Mouse (Mus musculus) olfactory bulb, adult 2 months (tissue): ENCODE data around the gene Gigyf2. TPM values are rescaled to one million over a fixed set of nuclear protein-coding genes. Genes with fewer than 3 reads are reported as not detected.

Source experiments
- H3K27ac ChIP-seq: fragments of 200-500 bp; 2 replicates; pipeline ENCODE4 v1.5.1; 2012; ENCODE audit warnings: low read depth, low read length; ENCODE audit not compliant: insufficient read depth
- H3K4me1 ChIP-seq: fragments of 200-500 bp; 2 replicates; pipeline ENCODE4 v1.6.1; 2012; ENCODE audit warnings: low read length; ENCODE audit not compliant: control insufficient read depth, insufficient read depth
- H3K4me3 ChIP-seq: fragments of 200-500 bp; 2 replicates; pipeline ENCODE4 v1.5.1; 2012; ENCODE audit warnings: mild to moderate bottlenecking, low read depth, low read length, moderate library complexity; ENCODE audit not compliant: insufficient read depth
- CTCF ChIP-seq: fragments of 200-500 bp; IDR thresholded peaks from 2 replicates; pipeline ENCODE4 v1.5.1; 2012; ENCODE audit warnings: low read depth, mild to moderate bottlenecking, low read length, moderate library complexity; ENCODE audit not compliant: insufficient read depth
- POLR2A ChIP-seq: fragments of 200-500 bp; IDR thresholded peaks from 2 replicates; pipeline ENCODE4 v1.6.1; 2012; ENCODE audit warnings: mild to moderate bottlenecking, low read depth, low read length, moderate library complexity; ENCODE audit not compliant: insufficient read depth
- WGBS: fragments of 180-500 bp; shearing (Covaris S2); methylation state at CpG from one replicate; pipeline ENCODE4 v1.1.7; 2018; 5-methylcytosine and 5-hydroxymethylcytosine counted together
- polyA plus RNA-seq: library from polyadenylated mRNA; stranded (reverse); fragments of >200 nt; gene quantifications from 2 replicates; pipeline ENCODE4 v1.2.4, GENCODE M21; 2012; ENCODE audit warnings: low replicate concordance; ENCODE audit not compliant: missing spikeins, insufficient read depth, insufficient read length

Gigyf2 gene
- polyA plus RNA-seq, 1 experiment, result 228 TPM

DNA sequence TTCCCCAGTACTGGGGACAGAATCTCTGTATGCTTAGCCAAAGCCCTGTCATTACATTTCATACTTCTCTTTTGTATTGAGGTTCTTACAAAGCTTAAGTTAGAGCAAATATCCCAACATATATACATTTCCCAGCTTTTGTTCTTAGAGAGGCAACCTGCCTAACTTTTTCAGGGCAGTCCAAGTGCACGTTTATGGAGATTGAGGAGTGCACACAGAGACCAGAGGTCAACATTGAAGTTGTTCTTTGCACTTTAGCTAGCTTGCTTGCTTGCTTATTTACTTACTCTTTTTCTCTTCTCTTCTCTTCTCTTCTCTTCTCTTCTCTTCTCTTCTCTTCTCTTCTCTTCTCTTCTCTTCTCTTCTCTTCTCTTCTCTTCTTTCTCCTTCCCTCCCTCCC lies 33.5 kb downstream of the Gigyf2 start:
- TF ChIP-seq POLR2A (no peak), CTCF (no peak)
- 81% methylated on average over 1 of the region's 1 CpGs for WGBS
- Histone ChIP-seq H3K4me3 (no peak overlapping the region), H3K4me1 (no peaks in the 10 kb centered on the region), H3K27ac (no peak overlapping the region)

DNA sequence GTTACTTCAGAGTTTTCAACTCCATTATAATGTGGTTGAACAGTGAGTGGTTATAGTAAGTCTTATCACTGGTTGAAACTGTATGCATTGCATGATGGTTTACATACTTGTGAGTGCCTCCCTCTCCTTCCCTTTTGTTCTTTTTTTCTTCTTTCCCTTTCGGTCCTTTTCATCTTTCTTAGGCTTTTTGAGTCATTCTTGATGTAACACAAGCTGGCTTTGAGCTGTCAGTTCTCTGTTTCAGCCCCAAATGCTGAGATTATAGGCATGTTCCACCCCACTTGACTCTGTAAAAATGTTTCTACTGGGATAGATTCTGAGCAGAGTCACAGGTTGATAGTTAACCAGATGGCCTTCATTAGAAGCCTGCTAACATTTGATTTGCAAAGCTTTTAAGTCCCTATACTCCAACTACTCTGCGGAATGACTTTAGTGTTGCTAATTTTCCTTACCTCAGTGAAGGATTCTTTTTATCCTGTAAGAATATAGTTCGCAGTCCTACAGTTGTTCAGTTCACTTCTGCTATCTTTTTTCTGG lies 51.3 kb downstream of the Gigyf2 start:
- TF ChIP-seq POLR2A (no peak), CTCF (no peak)
- Histone ChIP-seq H3K4me1 (no peaks in the 10 kb centered on the region), H3K27ac (no peak overlapping the region), H3K4me3 (no peak overlapping the region)
- WGBS, result 79% methylated on average over 3 of the region's 3 CpGs

DNA sequence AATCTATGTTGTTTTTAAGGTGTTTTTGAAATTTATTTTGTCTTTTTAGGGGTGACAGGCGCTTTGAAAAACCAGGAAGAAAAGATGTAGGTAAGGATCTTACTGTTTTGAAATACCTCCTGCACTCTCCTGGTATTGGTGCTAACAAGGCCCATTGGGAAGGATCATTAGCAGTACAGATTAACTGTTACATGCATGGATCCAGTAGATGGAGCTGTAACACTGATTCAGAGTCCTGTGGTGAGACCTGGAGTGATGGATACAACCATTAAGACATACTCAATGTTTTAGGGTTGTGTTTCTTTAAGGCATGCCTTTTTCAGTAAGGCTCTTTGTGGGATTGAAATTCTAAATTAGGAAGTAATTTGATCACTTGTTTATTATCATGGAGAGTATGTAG lies 53.1 kb downstream of the Gigyf2 start:
- WGBS, result 91% methylated on average over 1 of the region's 1 CpGs
- TF ChIP-seq POLR2A (no peak), CTCF (no peak)
- H3K27ac ChIP-seq, result no peak overlapping the region

GRCm38 (mm10) chr1:87381152-87381551 lies 54.4 kb downstream of the Gigyf2 start:
- Histone ChIP-seq H3K4me1 (no peaks in the 10 kb centered on the region), H3K27ac (no peak overlapping the region), H3K4me3 (no peak overlapping the region)
- no peak for TF ChIP-seq CTCF
- TF ChIP-seq POLR2A, result no peak
- WGBS, result 87% methylated on average over 3 of the region's 3 CpGs

More for the DNA sequence above, 53.1 kb downstream of the Gigyf2 start:
- Histone ChIP-seq H3K4me1 (no peaks in the 10 kb centered on the region), H3K4me3 (no peak overlapping the region)

DNA sequence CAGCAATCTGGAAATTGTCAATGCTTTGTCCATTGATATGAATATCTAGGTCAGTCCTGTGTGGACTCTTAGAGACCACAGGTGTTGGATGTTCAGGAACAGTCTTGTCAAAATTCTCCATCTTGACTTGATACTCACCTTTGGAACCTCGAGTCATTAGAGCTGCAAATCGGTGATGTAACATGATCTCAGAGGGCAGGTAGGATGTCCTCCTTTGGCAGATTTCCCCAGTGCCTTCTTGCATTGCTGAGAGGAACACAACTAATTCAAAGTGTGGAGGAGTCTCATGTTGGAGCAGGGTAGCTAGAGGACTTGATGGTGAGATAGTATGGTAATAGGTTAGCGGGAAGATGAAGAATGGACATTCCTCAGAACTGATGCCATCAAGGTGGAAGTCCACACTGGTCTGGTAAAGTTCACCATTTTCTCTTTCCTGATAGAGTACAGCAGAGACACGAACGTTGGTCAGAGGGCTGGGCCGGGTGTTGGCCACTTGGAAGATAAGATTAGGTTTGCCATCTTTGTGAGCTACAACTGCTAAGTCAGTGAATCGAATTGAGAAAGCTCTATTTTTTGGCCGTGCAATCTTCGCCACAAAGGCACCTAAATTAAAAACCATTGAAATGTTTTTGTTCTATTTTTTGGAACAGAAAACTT lies 59.8 kb downstream of the Gigyf2 start:
- TF ChIP-seq POLR2A (no peak), CTCF (no peak)
- 91% methylated on average over 9 of the region's 9 CpGs for whole genome bisulfite sequencing
- Histone ChIP-seq H3K27ac (no peak overlapping the region), H3K4me1 (no peaks in the 10 kb centered on the region), H3K4me3 (no peak overlapping the region)

GRCm38 (mm10) chr1:87393444-87394195 lies 66.8 kb downstream of the Gigyf2 start:
- Histone ChIP-seq H3K4me3 (no peak overlapping the region), H3K27ac (no peak overlapping the region), H3K4me1 (no peaks in the 10 kb centered on the region)
- WGBS, result 55% methylated on average over 3 of the region's 3 CpGs
- no peak for TF ChIP-seq CTCF
- no peak for TF ChIP-seq POLR2A

DNA sequence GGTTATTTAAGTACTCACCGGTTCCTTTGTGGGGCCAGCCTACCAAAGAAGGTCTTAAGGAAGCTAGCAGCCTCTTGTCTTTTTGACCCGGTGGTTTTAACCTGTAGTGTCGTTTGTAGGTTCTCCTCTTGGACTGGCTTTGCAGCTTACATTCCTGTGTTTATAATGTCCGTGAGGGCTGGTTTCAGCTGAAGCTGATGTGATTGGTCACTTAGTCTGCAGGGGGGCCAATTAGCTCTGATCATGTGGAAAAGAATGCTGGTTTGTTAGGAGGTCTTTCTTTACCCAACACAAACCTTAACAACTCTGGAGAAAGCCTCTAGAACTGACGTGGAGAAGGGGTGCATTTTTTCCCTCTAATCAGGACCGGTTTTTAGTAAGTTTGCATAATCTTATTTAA lies 67.8 kb downstream of the Gigyf2 start, which contains the start of gene Kcnj13:
Kcnj13 (minus strand) TSS at position 136 of the 400 bp plus-strand sequence.
- 25% methylated on average over 6 of the region's 6 CpGs for WGBS
- H3K27ac ChIP-seq, result no peak within 1 kb of the TSS
- TF ChIP-seq CTCF (no peak), POLR2A (no peak)
- H3K4me1 ChIP-seq, result no peaks in the 10 kb centered on the region
- H3K4me3 ChIP-seq, result no peak within 1 kb of the TSS

GRCm38 (mm10) chr1:87396923-87397586 lies 70.3 kb downstream of the Gigyf2 start:
- 0 out of 2 replicates have a peak overlapping the region, but pooled peaks have one; percentile 37 for H3K27ac ChIP-seq
- TF ChIP-seq POLR2A, result no peak
- no peaks in the 10 kb centered on the region for H3K4me1 ChIP-seq
- 61% methylated on average over 7 of the region's 7 CpGs for WGBS
- no peak overlapping the region for H3K4me3 ChIP-seq

- 94% methylated on average over 1 of the region's 1 CpGs for WGBS
- Histone ChIP-seq H3K27ac (no peak overlapping the region), H3K4me1 (no peaks in the 10 kb centered on the region), H3K4me3 (no peak overlapping the region)
- no peak for TF ChIP-seq POLR2A
- TF ChIP-seq CTCF, result no peak
Measured at GRCm38 (mm10) chr1:87404710-87405109, 77.9 kb downstream of the Gigyf2 start.
